13 mouse cellular contexts compared by ENCODE assay signal in the genomic region with DNA sequence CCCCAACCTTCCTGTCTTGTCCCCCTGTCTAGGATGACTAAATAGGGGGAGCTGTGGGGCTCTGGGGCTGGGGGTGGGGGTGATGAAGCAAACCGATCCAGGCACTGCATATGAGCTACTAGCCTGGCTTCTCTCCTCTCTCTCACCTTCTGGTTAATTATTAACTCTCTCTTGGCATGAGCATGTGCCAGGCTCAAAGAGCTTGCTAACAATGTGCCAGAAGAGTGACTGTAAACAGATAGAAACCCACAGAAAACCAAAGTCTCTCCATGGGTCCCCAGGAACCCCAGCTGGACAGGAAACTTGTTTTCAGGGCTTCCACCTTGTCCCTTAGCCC. TPM values are rescaled to one million over a fixed set of nuclear protein-coding genes. Genes with fewer than 3 reads are reported as not detected.
DNase-seq lines count a peak whose midpoint lies in the region; ATAC-seq and TF ChIP-seq lines count a peak whose summit lies in the region.
"Had no signal": no experiment of that assay in that cellular context is flagged by ENCODE, and none has a peak within 500 bp of the region (broad histone marks: within the 10 kb centered on the region; RNA-seq: fewer than 3 reads in every experiment).

No protein-coding gene starts in this region.

- DNase-seq in liver, adult 2 months (ENCODE audit: extremely low read depth, low read depth, low spot score), result peak; percentile 96
- DNase-seq in kidney, postnatal 36 days, result peak; percentile 65 to 86
- no peak for DNase-seq in urinary bladder, postnatal 10 days (ENCODE audit: low spot score)
- no peak for DNase-seq in spleen, postnatal 36 days (ENCODE audit: low spot score in 2 of 2)
- DNase-seq in layer of hippocampus, postnatal 14 days (ENCODE audit: low spot score in 2 of 2), result no peak
- DNase-seq: cerebellum, postnatal 25 days had no signal

- no peak overlapping the region for H3K4me2 ChIP-seq in liver, embryonic 12.5 days
- H3K4me2 ChIP-seq in intestine, postnatal 0 days (replicated peaks; ENCODE audit: low read depth), result peak overlapping the region; percentile 39
- H3K4me2 ChIP-seq: heart, embryonic 13.5 days had no signal

- no peaks in the 10 kb centered on the region for H3K27me3 ChIP-seq in liver, adult 2 months (ENCODE audit: control insufficient read depth, insufficient read depth, low read length)
- H3K27me3 ChIP-seq in liver, embryonic 12.5 days (replicated peaks), result no peaks in the 10 kb centered on the region
- no peaks in the 10 kb centered on the region for H3K27me3 ChIP-seq in intestine, postnatal 0 days (replicated peaks; ENCODE audit: control insufficient read depth, insufficient read depth, low read length)
- H3K27me3 ChIP-seq in small intestine, adult 2 months (ENCODE audit: control insufficient read depth, insufficient read depth, low read length), result no peaks in the 10 kb centered on the region
- H3K27me3 ChIP-seq: heart, embryonic 13.5 days had no signal

- H3K9ac ChIP-seq in liver, adult 2 months (ENCODE audit: low read depth, low read length), result peak overlapping the region; percentile 50
- no peak overlapping the region for H3K9ac ChIP-seq in liver, embryonic 12.5 days
- H3K9ac ChIP-seq in intestine, postnatal 0 days (ENCODE audit: low read depth, low read length), result no peak overlapping the region
- H3K9ac ChIP-seq: heart, embryonic 13.5 days had no signal

- TF ChIP-seq CTCF in liver, adult 2 months (IDR thresholded peaks at IDR 0.05; ENCODE audit: low read depth, low read length), result no peak
- TF ChIP-seq CTCF in intestine, postnatal 0 days (IDR thresholded peaks at IDR 0.05; ENCODE audit: low read depth), result no peak
- TF ChIP-seq CTCF in small intestine, adult 2 months (IDR thresholded peaks at IDR 0.05; ENCODE audit: extremely low read depth, insufficient read length, insufficient replicate concordance, low read depth, low read length), result no peak

- H3K79me2 ChIP-seq in liver, adult 2 months (ENCODE audit: control insufficient read depth, insufficient read depth, low read length), result no peaks in the 10 kb centered on the region

- H3K36me3 ChIP-seq in liver, adult 2 months (ENCODE audit: control insufficient read depth, insufficient read depth, low read length), result peaks cover 35% of the 10 kb centered on the region
- peaks cover 28% of the 10 kb centered on the region for H3K36me3 ChIP-seq in liver, embryonic 12.5 days
- peaks cover 36% of the 10 kb centered on the region for H3K36me3 ChIP-seq in intestine, postnatal 0 days (ENCODE audit: control insufficient read depth, insufficient read depth)
- peaks cover 25% of the 10 kb centered on the region for H3K36me3 ChIP-seq in small intestine, adult 2 months (ENCODE audit: control insufficient read depth, insufficient read depth, low read length)

- H3K4me3 ChIP-seq in liver, adult 2 months (ENCODE audit: insufficient read depth, low read depth, low read length), result no peak overlapping the region
- no peak overlapping the region for H3K4me3 ChIP-seq in liver, embryonic 12.5 days
- no peak overlapping the region for H3K4me3 ChIP-seq in intestine, postnatal 0 days (ENCODE audit: low read depth, low read length)
- H3K4me3 ChIP-seq in small intestine, adult 2 months (ENCODE audit: low read depth, low read length), result no peak overlapping the region; the same call in 1 of the 2 replicates
- H3K4me3 ChIP-seq: heart, embryonic 13.5 days; megakaryocyte, embryonic 14.5 days had no signal

- H3K27ac ChIP-seq in liver, adult 2 months (replicated peaks; ENCODE audit: insufficient read depth, low read depth, low read length), result peak overlapping the region; percentile 100
- H3K27ac ChIP-seq in liver, embryonic 12.5 days, result no peak overlapping the region; the same call in 1 of the 2 replicates
- H3K27ac ChIP-seq in intestine, postnatal 0 days (ENCODE audit: low read depth, low read length), result peak overlapping the region; percentile 70
- H3K27ac ChIP-seq in small intestine, adult 2 months (ENCODE audit: insufficient read depth, low read depth, low read length), result peak overlapping the region; percentile 82; the same call in 1 of the 2 replicates
- H3K27ac ChIP-seq: heart, embryonic 13.5 days had no signal

- no peak for TF ChIP-seq POLR2A in liver, adult 2 months (IDR thresholded peaks at IDR 0.05; ENCODE audit: extremely low read depth, insufficient read depth, low read length)
- TF ChIP-seq POLR2A in small intestine, adult 2 months (IDR thresholded peaks at IDR 0.05; ENCODE audit: low read depth, low read length), result no peak

- peaks cover 40% of the 10 kb centered on the region for H3K4me1 ChIP-seq in liver, adult 2 months (ENCODE audit: control insufficient read depth, insufficient read depth, low read length)
- H3K4me1 ChIP-seq in liver, embryonic 12.5 days, result peaks cover 18% of the 10 kb centered on the region
- peaks cover 13% of the 10 kb centered on the region; the same call in 1 of the 2 replicates for H3K4me1 ChIP-seq in intestine, postnatal 0 days (replicated peaks; ENCODE audit: control insufficient read depth, insufficient read depth, low read length)
- peaks cover 15% of the 10 kb centered on the region; the same call in 1 of the 2 replicates for H3K4me1 ChIP-seq in small intestine, adult 2 months (ENCODE audit: control insufficient read depth, insufficient read depth, insufficient read length, low read length)

- 6% methylated on average over 1 of the region's 1 CpGs for WGBS in liver, adult 2 months
- 33% methylated on average over 1 of the region's 1 CpGs for WGBS in liver, embryonic 12.5 days (ENCODE audit: insufficient replicate concordance)
- WGBS in intestine, postnatal 0 days, result 20% methylated on average over 1 of the region's 1 CpGs
- WGBS in small intestine, adult 2 months, result 17% methylated on average over 1 of the region's 1 CpGs

- ATAC-seq in liver, embryonic 12.5 days, result no peak
- ATAC-seq in intestine, postnatal 0 days, result peak; percentile 86
- ATAC-seq: CD4-positive, CD25-positive, alpha-beta regulatory T cell, adult 4 months; hindbrain, embryonic 16.5 days had no signal

- no peaks in the 10 kb centered on the region for H3K9me3 ChIP-seq in liver, embryonic 12.5 days (replicated peaks)
- H3K9me3 ChIP-seq in intestine, postnatal 0 days (ENCODE audit: control insufficient read depth), result no peaks in the 10 kb centered on the region
- H3K9me3 ChIP-seq: heart, embryonic 13.5 days; megakaryocyte, embryonic 14.5 days had no signal

RNA-seq across cellular contexts. Expression of gene Amotl2, which starts 18.2 kb away (rescaled TPM):
- total RNA-seq in liver, adult 2 months (2014; rRNA removed), result 19.9 and 21.5 TPM in 2 replicates
- polyA plus RNA-seq in liver, adult 2 months (2012; rRNA removed), result 9.2 and 14.0 TPM in 2 replicates
- 10.4 and 11.5 TPM in 2 replicates for polyA plus RNA-seq in liver, embryonic 12.5 days (2016; fragmentation: Nextera tagmentation; extraction: Ambion mirVana)
- 12.4 and 13.4 TPM in 2 replicates for polyA plus RNA-seq in intestine, postnatal 0 days (2015; fragmentation: Nextera tagmentation; extraction: Ambion mirVana)
- polyA plus RNA-seq in small intestine, adult 2 months (2012; rRNA removed), result 8.7 and 12.3 TPM in 2 replicates
- total RNA-seq in layer of hippocampus, postnatal 14 days (2021), result 10 to 100 TPM; 23.3 to 25.3 TPM
- polyA plus RNA-seq: CD4-positive, CD25-positive, alpha-beta regulatory T cell, adult 4 months had no signal

Comparison
In these comparisons a context has a peak if more than half of its experiments do, and no peak if none do; other contexts are left out.
1. DNase-seq: peak in liver, adult 2 months (single experiment) and kidney, postnatal 36 days (2 of 2); none in urinary bladder, postnatal 10 days (single experiment), spleen, postnatal 36 days (0 of 2) and layer of hippocampus, postnatal 14 days (0 of 2).